Mouse (Mus musculus) lung, embryonic 16.5 days (tissue): ENCODE data around the gene Pecam1. TPM values are rescaled to one million over a fixed set of nuclear protein-coding genes. Genes with fewer than 3 reads are reported as not detected.
"Not testable (repeated sequence)": the region's sequence is repeated elsewhere in the genome, so short reads cannot be mapped to it uniquely, and the experiment has no call there.

Experiments
- ATAC-seq: fragments of 200-750 bp; cut with Nextera tagmentation; 2 replicates; pipeline ENCODE4 v1.8.0; 2017; ENCODE audit warnings: low read depth, mild to moderate bottlenecking, moderate library complexity
- H3K27ac ChIP-seq: fragments of 300-500 bp; sonication (generic); 2 replicates; pipeline ENCODE4 v1.5.1; 2014; ENCODE audit warnings: mild to moderate bottlenecking, control low read depth, low read length
- H3K27me3 ChIP-seq: fragments of 300-500 bp; sonication (generic); 2 replicates; pipeline ENCODE4 v1.6.1; 2014; ENCODE audit warnings: low read depth, low read length, mixed read lengths; ENCODE audit not compliant: control insufficient read depth, insufficient read depth
- H3K36me3 ChIP-seq: fragments of 300-500 bp; sonication (generic); 2 replicates; pipeline ENCODE4 v1.6.1; 2014; ENCODE audit warnings: low read length; ENCODE audit not compliant: control insufficient read depth, insufficient read depth
- H3K4me1 ChIP-seq: fragments of 300-500 bp; sonication (generic); replicated peaks from 2 replicates; pipeline ENCODE4 v1.6.1; 2014; ENCODE audit warnings: low read length, mixed read lengths; ENCODE audit not compliant: control insufficient read depth, insufficient read depth
- H3K4me2 ChIP-seq: fragments of 300-500 bp; sonication (generic); 2 replicates; pipeline ENCODE4 v1.6.1; 2014; ENCODE audit warnings: low read depth, low read length, control low read depth
- H3K4me3 ChIP-seq: fragments of 300-500 bp; sonication (generic); 2 replicates; pipeline ENCODE4 v1.5.1; 2014; ENCODE audit warnings: mild to moderate bottlenecking, low read length, control low read depth
- H3K9ac ChIP-seq: fragments of 300-500 bp; sonication (generic); 2 replicates; pipeline ENCODE4 v1.6.1; 2014; ENCODE audit warnings: low read length, control low read depth
- H3K9me3 ChIP-seq: fragments of 300-500 bp; sonication (generic); 2 replicates; pipeline ENCODE4 v1.6.1; 2016; ENCODE audit warnings: low read length; ENCODE audit not compliant: control insufficient read depth
- WGBS: fragments of 180-500 bp; shearing (Covaris S2); extraction: QIAGEN DNeasy Blood & Tissue Kit; methylation state at CpG from one replicate; pipeline ENCODE4 v1.1.7; 2014; 5-methylcytosine and 5-hydroxymethylcytosine counted together
- polyA plus RNA-seq: library from polyadenylated mRNA; unstranded; fragments of >200 nt; fragmentation: Nextera tagmentation; extraction: Ambion mirVana; gene quantifications from 2 replicates; pipeline ENCODE4 v1.2.1, GENCODE M21; 2015

Pecam1 gene
- polyA plus RNA-seq, 1 experiment from 2014 or later, result 151 TPM

- ATAC-seq, result no peak
- Histone ChIP-seq H3K27me3 (no peaks in the 10 kb centered on the region), H3K4me3 (no peak overlapping the region), H3K9ac (no peak overlapping the region), H3K27ac (no peak overlapping the region), H3K4me2 (no peak overlapping the region), H3K36me3 (peaks cover 48% of the 10 kb centered on the region), H3K4me1 (peaks cover 7% of the 10 kb centered on the region), H3K9me3 (no peaks in the 10 kb centered on the region)
- WGBS, result 82% methylated on average over 2 of the region's 2 CpGs
These were observed 34.0 kb upstream of the Pecam1 start for GRCm38 (mm10) chr11:106784476-106784875.

GRCm38 (mm10) chr11:106782841-106783764 lies 32.7 kb upstream of the Pecam1 start:
- H3K4me1 ChIP-seq, result peaks cover 7% of the 10 kb centered on the region
- 72% methylated on average over 9 of the region's 9 CpGs for WGBS
- no peak overlapping the region for H3K4me3 ChIP-seq
- peaks cover 48% of the 10 kb centered on the region for H3K36me3 ChIP-seq
- H3K4me2 ChIP-seq, result no peak overlapping the region
- H3K9ac ChIP-seq, result no peak overlapping the region
- no peak overlapping the region for H3K27ac ChIP-seq
- no peak for ATAC-seq
- no peaks in the 10 kb centered on the region for H3K9me3 ChIP-seq
- H3K27me3 ChIP-seq, result no peaks in the 10 kb centered on the region

GRCm38 (mm10) chr11:106782271-106782670 lies 31.8 kb upstream of the Pecam1 start:
- not testable (repeated sequence) for H3K27me3 ChIP-seq, H3K27ac ChIP-seq, H3K4me2 ChIP-seq, H3K9me3 ChIP-seq, H3K4me1 ChIP-seq, ATAC-seq, H3K9ac ChIP-seq, H3K4me3 ChIP-seq
- 87% methylated on average over 7 of the region's 7 CpGs for WGBS
- H3K36me3 ChIP-seq, result peaks cover 48% of the 10 kb centered on the region

GRCm38 (mm10) chr11:106780590-106781220 lies 30.3 kb upstream of the Pecam1 start:
- Histone ChIP-seq H3K9ac (no peak overlapping the region), H3K27me3 (no peaks in the 10 kb centered on the region), H3K4me1 (peaks cover 2% of the 10 kb centered on the region), H3K4me3 (no peak overlapping the region), H3K36me3 (peaks cover 43% of the 10 kb centered on the region), H3K27ac (no peak overlapping the region), H3K4me2 (no peak overlapping the region), H3K9me3 (no peaks in the 10 kb centered on the region)
- WGBS, result 71% methylated on average over 6 of the region's 6 CpGs
- no peak for ATAC-seq

- H3K9ac ChIP-seq, result peak overlapping the region; percentile 96; the same call in 1 of the 2 replicates
These were observed 29.6 kb upstream of the Pecam1 start for GRCm38 (mm10) chr11:106780089-106780425.

GRCm38 (mm10) chr11:106779388-106780088 lies 29.1 kb upstream of the Pecam1 start, which contains the start of gene Polg2:
TSS of gene Polg2 (minus strand) at chr11:106779537.
- peak; percentile 99 for ATAC-seq
- Histone ChIP-seq H3K27me3 (no peaks in the 10 kb centered on the region), H3K4me3 (peak within 1 kb of the TSS; percentile 93), H3K36me3 (peaks cover 38% of the 10 kb centered on the region), H3K4me1 (no peaks in the 10 kb centered on the region), H3K4me2 (peak within 1 kb of the TSS; percentile 69), H3K27ac (peak within 1 kb of the TSS; percentile 98), H3K9me3 (no peaks in the 10 kb centered on the region), H3K9ac (peak within 1 kb of the TSS; percentile 96)
- WGBS, result 1% methylated on average over 30 of the region's 30 CpGs

More at GRCm38 (mm10) chr11:106780089-106780425, 29.6 kb upstream of the Pecam1 start:
- Histone ChIP-seq H3K9me3 (no peaks in the 10 kb centered on the region), H3K27me3 (no peaks in the 10 kb centered on the region), H3K4me2 (peak overlapping the region; percentile 69; the same call in 1 of the 2 replicates), H3K4me3 (peak overlapping the region; percentile 93), H3K4me1 (no peaks in the 10 kb centered on the region), H3K36me3 (peaks cover 37% of the 10 kb centered on the region), H3K27ac (peak overlapping the region; percentile 98)
- no peak for ATAC-seq
- 62% methylated on average over 4 of the region's 4 CpGs for WGBS

GRCm38 (mm10) chr11:106778589-106779387 lies 28.4 kb upstream of the Pecam1 start:
- Histone ChIP-seq H3K4me1 (no peaks in the 10 kb centered on the region), H3K27me3 (no peaks in the 10 kb centered on the region), H3K9me3 (no peaks in the 10 kb centered on the region), H3K27ac (peak overlapping the region; percentile 98), H3K9ac (peak overlapping the region; percentile 96), H3K4me3 (peak overlapping the region; percentile 93), H3K36me3 (peaks cover 39% of the 10 kb centered on the region), H3K4me2 (peak overlapping the region; percentile 69)
- WGBS, result 2% methylated on average over 39 of the region's 39 CpGs
- peak; percentile 84 for ATAC-seq

- Histone ChIP-seq H3K27ac (no peak overlapping the region), H3K4me2 (peak overlapping the region; percentile 69), H3K4me3 (no peak overlapping the region), H3K9ac (no peak overlapping the region), H3K9me3 (no peaks in the 10 kb centered on the region), H3K36me3 (peaks cover 38% of the 10 kb centered on the region), H3K27me3 (no peaks in the 10 kb centered on the region), H3K4me1 (no peaks in the 10 kb centered on the region)
- WGBS, result 87% methylated on average over 7 of the region's 7 CpGs
- no peak for ATAC-seq
These were observed 27.7 kb upstream of the Pecam1 start for GRCm38 (mm10) chr11:106778132-106778531.
